Mouse (Mus musculus): ENCODE results near the gene Igdcc4.
A peak's percentile ranks its signal among the peaks of the same experiment; 100 is the strongest.

Igdcc4 gene

DNA sequence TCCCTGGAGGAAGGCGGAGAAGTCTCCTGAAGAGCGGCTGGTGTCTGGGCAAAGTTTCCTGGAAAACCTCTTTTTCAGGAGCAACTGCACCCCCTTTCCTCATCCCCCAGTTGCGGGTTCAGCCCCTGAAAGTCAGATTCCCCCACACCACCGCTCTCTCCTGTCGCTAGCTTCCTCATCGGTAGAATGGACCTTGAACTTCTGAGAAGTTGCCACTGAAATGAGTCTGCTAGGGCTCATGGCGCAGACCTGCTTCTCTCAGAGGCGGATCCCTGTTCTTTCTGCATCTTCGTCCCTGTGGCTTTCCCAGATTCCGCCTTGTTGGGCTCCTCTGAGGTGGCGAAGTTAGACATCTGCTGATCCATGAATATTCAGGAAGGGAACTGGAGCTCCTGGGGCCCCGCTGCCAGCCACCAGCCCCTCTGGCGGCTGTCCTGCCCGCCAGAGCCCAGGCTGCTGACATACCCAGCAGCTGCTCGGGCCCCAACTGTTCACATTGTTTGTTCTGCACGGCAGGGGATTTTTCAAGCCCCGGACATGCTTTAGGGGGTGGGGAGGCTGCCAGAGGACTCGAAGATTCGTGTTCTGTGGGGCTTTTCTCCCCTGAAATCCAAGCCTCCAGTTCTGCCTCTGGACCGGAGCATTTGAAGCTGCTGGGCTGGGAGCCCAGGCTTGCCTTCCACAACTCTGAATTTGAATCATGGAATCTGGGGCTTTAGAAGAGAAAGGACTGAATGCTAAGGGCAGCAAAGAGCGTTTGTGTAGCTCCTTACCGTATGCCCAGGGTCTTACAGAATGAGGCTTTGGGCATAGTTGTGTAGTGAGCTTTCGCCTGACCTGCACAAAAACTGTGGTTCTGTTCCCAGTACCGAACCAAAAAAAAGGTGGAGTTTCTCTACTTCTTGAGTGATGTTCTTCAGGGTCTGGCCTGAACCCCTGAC is 8.1 kb downstream of the Igdcc4 start:
- peak; percentile 13 to 37 for DNase-seq (ENCODE audit: low spot score in 2 of 2)

- no peak for DNase-seq (ENCODE audit: low spot score in 2 of 2)
Observed at GRCm38 (mm10) chr9:65111698-65112097, 10.4 kb downstream of the Igdcc4 start.

DNA sequence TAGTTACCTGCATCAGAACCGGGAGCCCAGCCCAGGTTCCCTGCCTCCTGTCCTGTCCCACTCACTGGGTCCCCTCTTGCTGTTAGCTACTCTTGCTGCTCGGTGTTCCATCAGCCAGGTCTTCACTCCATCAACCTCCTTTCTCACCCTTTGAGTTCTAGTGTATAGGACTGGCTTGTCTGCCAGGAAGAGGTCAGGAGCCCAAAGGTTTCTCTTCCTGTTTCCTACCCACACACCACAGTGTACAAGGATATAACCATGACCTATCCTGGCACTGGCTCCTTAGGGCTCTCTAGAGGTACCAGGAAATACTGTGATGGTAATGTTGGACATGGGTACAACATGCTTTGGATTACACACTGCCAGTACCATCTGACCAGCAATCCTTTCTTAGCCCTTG is 12.4 kb downstream of the Igdcc4 start:
- no peak for DNase-seq (ENCODE audit: low spot score in 2 of 2)

DNA sequence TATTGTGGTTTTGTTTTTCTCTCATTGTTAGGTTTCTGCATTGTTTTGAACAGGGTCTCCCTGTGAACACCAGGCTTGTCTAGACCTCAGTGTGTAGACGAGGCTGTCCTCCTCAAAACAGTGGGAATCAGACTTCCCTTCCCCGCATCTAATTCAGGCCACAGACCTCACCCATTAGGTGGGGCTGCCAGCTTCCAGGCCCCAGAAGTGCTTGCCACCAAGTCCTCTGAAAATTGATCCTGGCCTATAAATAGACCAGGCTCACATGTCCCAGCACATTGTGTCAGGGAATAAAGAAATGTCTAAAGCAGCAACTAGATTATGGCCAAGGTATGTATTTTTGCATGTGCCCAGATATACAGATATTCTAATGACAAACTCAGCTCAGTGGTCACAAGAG is 14.6 kb downstream of the Igdcc4 start:
- no peak for DNase-seq (ENCODE audit: low spot score in 2 of 2)

DNA sequence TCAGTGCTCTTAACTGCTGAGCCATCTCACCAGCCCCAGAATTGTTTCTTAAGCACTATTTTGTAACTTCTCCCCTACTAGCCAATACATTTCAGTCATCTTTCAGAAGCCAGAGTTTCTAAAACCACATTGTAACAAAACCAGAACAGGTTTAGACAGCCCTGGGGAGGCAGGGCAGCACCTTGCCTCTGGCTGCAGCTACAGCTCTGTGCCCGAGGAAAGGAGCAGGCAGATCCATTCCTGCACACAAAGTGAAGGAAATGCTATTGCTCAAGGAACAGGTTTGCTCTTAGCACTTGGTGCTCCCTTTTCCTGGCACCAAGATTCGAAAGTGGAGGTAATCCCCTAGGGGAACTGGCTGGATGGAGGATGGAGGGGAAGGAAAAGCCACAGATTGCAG is 16.2 kb downstream of the Igdcc4 start:
- DNase-seq (ENCODE audit: low spot score in 2 of 2), result no peak

- peak; percentile 42 to 51 for DNase-seq (ENCODE audit: low spot score in 2 of 2)
Observed at GRCm38 (mm10) chr9:65120935-65121334, 19.6 kb downstream of the Igdcc4 start.

DNA sequence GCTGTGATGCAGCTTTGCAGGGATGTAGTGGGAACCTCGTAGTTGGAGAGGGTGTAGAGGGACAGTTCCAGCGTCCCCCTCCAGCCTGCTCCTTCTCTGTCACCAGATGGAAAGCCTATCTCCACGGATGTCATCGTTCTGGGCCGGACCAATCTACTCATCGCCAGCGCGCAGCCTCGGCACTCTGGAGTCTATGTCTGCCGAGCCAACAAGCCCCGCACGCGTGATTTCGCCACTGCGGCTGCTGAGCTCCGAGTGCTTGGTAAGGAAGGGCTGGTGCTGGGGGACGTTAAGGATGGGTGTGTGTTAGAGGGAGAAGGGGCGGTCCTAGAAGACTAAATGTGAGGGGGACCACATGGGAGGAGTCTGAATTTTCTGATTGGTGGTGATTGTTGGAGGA is 21.3 kb downstream of the Igdcc4 start:
- DNase-seq (ENCODE audit: low spot score in 2 of 2), result peak; percentile 75 to 76

GRCm38 (mm10) chr9:65123552-65124168 is 22.4 kb downstream of the Igdcc4 start:
- DNase-seq (ENCODE audit: low spot score in 2 of 2), result no peak

- no peak for DNase-seq (ENCODE audit: low spot score in 2 of 2)
Observed at GRCm38 (mm10) chr9:65128123-65128815, 27.0 kb downstream of the Igdcc4 start.

- DNase-seq (ENCODE audit: low spot score in 2 of 2), result no peak
Observed at GRCm38 (mm10) chr9:65131717-65132116, 30.4 kb downstream of the Igdcc4 start.

- peak; percentile 45 to 55 for DNase-seq (ENCODE audit: low spot score in 2 of 2)
Observed at GRCm38 (mm10) chr9:65133739-65134138, 32.5 kb downstream of the Igdcc4 start.

DNA sequence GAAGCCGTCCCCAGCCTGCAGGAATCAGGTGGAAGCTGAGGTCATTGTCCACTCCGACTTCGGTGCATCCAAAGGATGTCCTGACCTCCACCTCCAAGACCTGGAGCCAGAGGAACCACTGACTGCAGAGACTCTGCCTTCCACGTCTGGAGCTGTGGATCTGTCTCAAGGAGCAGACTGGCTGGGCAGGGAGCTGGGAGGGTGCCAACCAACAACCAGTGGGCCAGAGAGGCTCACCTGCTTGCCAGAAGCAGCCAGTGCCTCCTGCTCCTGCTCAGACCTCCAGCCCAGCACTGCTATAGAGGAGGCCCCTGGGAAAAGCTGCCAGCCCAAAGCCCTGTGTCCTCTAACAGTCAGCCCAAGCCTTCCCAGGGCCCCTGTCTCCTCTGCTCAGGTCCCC is 33.8 kb downstream of the Igdcc4 start:
- no peak for DNase-seq (ENCODE audit: low spot score in 2 of 2)

GRCm38 (mm10) chr9:65140491-65140890 is 39.2 kb downstream of the Igdcc4 start:
- DNase-seq (ENCODE audit: low spot score in 2 of 2), result no peak

DNA sequence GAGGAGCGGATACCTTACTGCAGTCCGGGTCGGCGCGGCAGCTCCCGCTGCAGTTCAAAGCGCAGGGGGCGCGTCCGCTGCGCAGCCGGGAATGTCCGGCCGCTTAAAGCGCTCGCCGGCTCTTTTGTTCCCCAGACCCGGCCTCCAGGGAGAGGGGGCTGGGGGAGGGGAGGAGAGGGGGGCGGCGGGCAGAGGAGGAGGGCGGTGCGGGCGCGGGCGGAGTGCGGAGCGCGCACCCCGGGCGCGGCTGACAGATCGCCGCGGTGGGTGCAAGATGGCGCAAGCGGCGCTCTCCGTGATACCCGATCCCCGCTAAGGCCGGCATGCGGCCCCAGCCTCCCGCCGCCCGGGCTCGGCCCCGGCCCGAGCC is 39.6 kb downstream of the Igdcc4 start, which contains the start of gene Igdcc3:
Igdcc3 (plus strand) TSS at position 254 of the 370 bp plus-strand sequence.
- DNase-seq (ENCODE audit: low spot score in 2 of 2), result no peak

- peak in 1 of 2 experiments; percentile 17 for DNase-seq (ENCODE audit: low spot score in 2 of 2)
Observed at GRCm38 (mm10) chr9:65141306-65141975, 40.2 kb downstream of the Igdcc4 start.

- DNase-seq (ENCODE audit: low spot score in 2 of 2), result no peak
Observed at GRCm38 (mm10) chr9:65141976-65142318, 40.7 kb downstream of the Igdcc4 start.

DNA sequence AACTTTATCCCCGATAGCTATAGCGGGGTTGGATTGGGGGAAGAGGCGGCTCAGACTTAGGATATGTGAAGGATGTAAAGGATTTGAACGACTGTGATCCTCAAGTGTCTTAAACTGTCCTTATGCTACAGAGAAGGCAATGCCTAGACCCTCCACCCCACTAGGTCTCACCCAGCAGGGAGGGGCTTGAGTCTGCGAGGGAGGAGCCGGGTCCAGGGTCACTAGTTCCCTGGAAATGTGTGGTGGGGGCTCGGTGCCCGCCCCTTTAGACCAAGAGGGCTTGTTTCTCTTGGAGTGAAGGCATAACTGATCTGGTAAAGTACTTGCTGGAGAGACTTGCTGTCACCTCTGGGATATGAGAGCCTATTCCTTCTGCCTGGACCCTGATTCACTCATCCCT is 41.1 kb downstream of the Igdcc4 start:
- DNase-seq (ENCODE audit: low spot score in 2 of 2), result no peak

DNA sequence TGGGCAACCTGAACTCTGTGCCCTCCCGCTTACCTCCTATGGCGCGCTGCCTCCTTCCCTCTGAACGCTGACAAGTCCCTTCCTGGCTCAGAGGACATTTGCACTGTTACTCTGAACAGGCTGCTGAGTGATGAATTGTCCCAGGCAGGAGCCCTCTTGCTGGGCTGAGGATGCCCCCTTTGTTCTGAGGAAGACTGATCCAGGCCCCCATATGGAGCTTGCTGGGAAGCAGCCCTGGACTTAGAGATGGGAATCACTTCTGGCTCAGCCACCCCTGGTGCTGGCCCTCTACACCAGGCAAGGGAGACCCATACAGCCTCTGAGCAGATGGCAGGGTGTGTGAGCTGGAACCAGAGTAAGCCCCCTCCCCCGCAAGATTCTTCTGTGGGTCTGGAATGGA is 44.7 kb downstream of the Igdcc4 start:
- no peak for DNase-seq (ENCODE audit: low spot score in 2 of 2)

GRCm38 (mm10) chr9:65148507-65148906 is 47.2 kb downstream of the Igdcc4 start:
- no peak for DNase-seq (ENCODE audit: low spot score in 2 of 2)

GRCm38 (mm10) chr9:65152711-65153330 is 51.5 kb downstream of the Igdcc4 start:
- no peak for DNase-seq (ENCODE audit: low spot score in 2 of 2)

DNA sequence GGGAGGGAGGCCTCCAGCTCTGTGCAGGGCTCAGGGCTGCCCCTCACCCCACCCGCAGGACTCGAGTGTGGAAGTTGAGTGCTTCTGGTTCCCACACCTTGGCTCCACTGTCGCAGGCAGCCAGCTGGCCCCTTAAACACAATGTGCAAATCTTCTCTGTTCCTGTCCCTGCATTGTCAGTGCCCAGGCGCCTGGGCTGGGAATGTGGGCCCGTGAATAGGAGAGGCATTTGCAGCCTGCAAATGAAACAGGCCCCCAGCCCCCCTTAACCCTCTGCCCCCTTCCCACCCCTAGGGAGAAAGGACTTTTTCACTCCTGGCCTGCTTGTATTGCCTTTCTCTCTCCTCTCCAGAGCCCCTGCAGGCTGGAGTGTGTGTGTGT is 52.0 kb downstream of the Igdcc4 start:
- DNase-seq (ENCODE audit: low spot score in 2 of 2), result no peak
